Mouse (Mus musculus): ENCODE measurements around the gene Rbfox1.

DNA sequence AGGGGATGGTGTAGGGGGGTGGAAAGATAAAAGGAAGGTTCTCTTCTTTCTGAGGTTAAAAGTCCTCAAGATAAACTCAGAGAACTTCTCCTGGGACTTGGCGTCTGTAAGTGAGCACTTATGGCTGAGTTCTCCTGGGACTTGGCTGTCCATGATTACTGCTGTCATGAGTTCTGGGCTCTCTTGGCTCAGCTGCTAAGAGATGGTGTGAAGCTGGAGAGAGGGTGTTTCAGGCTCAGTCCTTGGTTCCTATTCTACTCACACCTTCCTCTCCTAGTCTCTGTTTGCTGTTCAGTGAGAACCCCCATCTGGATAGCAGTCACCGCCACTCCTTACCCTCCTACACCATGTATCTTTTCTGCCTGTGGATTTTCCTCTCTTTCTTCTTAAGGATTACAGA, 921.1 kb downstream of the Rbfox1 start:
- TF ChIP-seq EP300 (optimal IDR thresholded peaks at IDR 0.05) (no peak), CTCF (IDR thresholded peaks at IDR 0.05; ENCODE audit: low read depth) (no peak)
